Mouse (Mus musculus) olfactory bulb, adult 2 months (tissue): Measurements from ENCODE around the gene Kifc5b.
"Not testable (repeated sequence)": the region's sequence is repeated elsewhere in the genome, so short reads cannot be mapped to it uniquely, and the experiment has no call there.

Source experiments
- CTCF ChIP-seq: fragments of 200-500 bp; IDR thresholded peaks from 2 replicates; pipeline ENCODE4 v1.5.1; 2012; ENCODE audit warnings: low read depth, mild to moderate bottlenecking, low read length, moderate library complexity; ENCODE audit not compliant: insufficient read depth
- POLR2A ChIP-seq: fragments of 200-500 bp; IDR thresholded peaks from 2 replicates; pipeline ENCODE4 v1.6.1; 2012; ENCODE audit warnings: mild to moderate bottlenecking, low read depth, low read length, moderate library complexity; ENCODE audit not compliant: insufficient read depth

DNA sequence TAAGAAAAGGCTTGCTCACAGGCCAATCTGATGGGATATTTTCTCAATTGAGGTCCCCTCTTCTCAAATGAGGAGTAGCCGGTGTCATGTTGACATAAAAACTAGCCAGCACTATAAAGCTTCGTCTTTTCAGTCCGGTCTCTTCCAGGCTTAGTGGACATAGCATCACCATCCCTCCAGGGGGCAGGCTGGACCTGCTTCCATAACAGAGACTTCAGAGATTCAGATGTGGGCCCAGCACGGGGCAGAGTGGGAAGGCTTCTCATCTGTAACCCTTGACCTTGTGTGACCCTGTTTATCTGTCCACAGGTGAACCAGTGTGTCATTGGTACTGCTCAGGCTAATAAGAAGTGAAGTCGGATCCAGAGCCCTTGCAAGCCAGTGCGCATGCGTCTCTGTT lies 14.9 kb downstream of the Kifc5b start:
- not testable (repeated sequence) for TF ChIP-seq CTCF, POLR2A
